Mouse (Mus musculus): ENCODE measurements around the gene Erlec1.

Gene Erlec1

DNA sequence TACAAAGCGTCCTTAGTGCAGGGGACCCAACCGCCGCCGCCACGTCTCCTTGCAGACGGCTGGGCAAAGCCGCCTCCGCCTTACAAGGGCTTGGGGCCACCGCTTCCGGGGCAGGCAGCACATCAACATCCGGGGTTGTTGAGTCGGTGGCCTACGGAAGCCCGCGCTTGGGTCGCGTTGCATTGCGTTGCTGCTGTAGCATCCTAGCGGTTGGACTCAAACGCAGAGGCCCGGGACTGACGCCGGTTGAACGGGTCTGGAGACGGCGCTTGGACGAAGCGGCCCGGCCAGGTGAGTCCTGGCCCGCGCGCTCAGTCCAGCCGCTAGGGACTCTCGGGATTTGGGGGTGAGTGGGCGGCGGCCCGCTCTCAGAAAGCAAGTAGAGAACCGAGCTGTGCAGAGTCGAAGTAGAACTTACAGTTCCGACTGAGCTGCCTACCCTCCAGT is at the start of gene Erlec1:
TSS of gene Erlec1 (minus strand) at position 57 of the 447 bp plus-strand sequence.
- in situ Hi-C loops (cut with MboI): no loop called here

DNA sequence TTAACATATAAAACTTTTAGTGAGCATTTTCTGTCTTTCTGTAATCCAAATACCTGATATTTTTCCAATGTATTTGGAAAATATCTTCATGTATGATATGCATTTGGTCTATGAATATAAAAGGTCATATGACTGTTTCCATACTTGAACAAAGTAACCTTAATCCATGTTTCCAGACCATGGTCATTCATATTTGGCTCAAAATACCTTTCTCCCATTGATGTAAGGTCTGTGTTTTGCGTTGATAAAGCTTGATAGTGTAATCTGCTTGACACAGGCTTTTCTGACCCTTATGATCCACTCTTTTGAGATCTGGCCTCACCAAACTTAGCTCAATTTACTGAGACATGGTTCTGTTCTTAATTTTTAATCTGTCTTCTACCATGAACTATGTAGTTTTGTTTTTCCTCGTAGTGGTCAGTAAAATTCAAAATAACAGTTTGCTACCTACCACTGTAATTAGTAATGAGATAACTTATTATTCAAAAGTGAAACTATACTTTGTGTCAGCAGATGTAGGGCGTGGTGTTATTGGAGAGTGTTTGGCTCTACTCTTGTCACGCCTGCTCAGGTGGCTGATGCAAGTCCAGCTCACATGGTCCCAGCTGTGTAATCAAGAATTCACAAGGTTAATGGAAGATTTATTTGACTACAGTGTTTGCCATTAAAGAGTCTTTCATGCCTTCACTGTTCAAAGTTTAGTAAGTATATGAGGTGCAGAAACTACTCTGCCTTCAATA is 47.2 kb upstream of the Erlec1 start:
- in situ Hi-C loops (cut with MboI): no loop called here

DNA sequence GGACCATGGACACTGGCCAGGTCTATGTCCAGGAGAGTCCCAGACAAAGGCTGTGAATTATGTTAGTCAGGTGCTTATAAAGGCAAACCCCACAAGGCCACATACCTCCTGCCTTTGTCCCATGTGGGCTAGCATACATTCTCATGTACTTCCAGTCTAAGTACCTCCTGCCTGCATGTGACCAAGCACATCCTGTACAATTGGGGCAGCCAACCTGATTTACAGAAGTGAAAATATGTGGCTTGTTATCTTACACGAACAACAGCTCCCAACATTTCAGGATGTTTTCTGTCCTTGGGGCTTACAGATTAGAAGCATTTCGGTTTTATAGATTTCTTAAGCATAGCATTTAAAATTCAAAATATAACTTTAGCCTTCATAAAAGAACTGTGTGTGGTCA is 45.9 kb upstream of the Erlec1 start:
- in situ Hi-C loops (cut with MboI): no loop called here

DNA sequence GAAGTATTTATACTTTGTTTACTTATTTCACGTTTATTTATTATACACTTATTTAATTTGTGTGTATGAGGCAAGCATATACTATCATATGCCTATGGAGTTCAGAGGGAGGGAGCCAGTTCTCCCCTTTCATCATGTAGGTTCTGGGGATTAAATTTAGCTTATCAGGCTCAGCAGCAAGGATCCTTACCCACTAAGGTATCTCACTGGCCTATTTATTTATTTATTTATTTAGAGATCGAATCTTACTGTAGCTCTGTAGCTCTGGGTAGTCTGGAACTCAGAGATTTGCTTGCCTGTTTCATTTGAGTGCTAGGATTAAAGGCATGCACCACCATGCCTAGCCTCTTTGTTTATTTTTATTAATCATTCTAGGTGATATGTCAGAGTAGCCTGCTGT is 44.6 kb upstream of the Erlec1 start:
- in situ Hi-C loops (cut with MboI): no loop called here

DNA sequence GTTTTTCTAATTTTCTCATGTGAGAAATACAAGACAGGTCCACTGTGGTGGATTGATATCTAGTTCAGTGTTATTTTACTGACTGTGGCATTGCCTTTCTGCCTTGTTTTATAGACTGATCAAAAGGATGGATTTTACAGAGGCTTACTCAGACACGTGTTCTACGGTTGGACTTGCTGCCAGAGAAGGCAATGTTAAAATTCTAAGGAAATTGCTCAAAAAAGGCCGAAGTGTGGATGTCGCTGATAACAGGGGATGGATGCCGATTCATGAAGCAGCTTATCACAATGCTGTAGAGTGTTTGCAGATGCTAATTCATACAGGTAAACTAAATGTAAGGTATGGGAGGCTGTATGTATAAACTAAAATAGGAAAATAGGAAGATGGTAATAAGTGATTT is 44.1 kb upstream of the Erlec1 start:
- in situ Hi-C loops (cut with MboI): no loop called here

DNA sequence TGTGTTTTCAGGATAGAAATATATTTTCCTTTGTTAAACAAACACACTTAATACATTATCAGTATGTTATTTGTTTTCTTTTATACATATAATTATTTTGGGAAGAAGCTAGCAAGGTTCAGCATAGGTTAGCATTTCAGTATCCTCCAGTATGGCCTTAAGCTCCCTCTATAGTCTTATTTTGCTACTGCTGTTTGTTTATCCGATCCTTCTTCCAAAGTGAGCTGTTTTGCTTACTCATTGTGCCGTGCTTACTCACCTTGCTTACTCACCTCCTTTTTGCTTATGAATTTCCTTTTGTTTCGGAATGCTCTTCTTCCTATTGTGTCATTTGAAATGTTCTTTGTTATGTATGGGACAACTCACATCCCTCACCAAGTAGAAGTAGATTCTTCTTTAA is 42.5 kb upstream of the Erlec1 start:
- in situ Hi-C loops (cut with MboI): no loop called here

DNA sequence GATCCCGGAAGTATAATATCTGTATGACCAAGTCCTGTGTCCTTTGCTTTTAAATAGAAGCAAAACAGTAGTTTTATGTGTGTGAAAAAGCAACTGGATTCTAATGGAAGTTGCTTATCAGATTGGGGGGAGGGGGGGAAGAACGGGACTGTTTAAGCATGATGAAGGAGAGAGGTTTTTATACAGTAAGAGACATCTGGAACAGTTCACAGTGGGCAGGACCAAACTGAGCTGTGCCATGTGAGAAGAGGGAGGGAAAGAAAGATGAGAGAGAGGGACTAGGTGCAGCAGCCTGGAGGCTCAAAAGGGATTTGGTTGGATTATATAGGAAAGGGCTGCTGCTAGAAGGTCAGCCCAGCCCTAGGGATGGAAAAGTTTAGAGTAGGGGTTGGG is 32.5 kb upstream of the Erlec1 start:
- in situ Hi-C loops (cut with MboI): no loop called here

DNA sequence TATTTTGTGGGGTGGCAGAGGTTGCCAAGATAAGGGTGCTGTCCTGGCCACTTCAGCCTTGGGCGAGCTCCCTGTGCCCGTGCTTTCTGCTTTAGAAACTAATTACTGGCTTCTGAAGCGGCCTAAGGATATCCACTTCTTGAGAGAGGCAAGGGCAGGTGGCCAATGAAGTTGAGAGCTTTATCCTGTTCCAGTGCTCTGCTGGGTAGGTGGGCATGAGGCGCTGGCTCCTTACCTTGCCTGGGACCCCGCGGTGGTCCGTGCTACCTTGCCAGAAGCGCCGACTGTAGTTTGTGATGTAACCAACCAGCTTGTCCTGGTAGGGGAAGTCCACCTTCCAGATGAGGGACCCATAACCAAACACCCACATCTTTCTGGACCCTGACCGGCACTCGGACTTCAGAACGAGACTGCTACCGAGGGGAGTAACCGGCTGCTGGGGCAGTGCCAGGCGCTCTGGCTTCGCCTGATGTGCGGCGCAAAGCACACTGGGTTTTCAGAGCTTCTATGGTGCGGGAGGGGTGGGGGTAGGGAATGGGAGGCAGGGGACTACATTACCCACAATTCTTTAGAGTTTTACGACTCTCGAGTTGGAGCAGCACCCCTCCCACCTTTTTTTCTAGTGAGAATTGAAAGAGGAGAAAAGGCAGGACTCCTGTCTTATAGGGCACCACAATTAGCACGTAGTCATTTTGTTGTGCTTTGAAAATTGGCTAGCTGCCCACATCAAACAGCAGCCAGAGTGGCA is 31.9 kb upstream of the Erlec1 start, which contains the start of gene Chac2:
TSS of gene Chac2 (minus strand) at position 474 of the 748 bp plus-strand sequence.
- in situ Hi-C loops (cut with MboI): no loop called here

DNA sequence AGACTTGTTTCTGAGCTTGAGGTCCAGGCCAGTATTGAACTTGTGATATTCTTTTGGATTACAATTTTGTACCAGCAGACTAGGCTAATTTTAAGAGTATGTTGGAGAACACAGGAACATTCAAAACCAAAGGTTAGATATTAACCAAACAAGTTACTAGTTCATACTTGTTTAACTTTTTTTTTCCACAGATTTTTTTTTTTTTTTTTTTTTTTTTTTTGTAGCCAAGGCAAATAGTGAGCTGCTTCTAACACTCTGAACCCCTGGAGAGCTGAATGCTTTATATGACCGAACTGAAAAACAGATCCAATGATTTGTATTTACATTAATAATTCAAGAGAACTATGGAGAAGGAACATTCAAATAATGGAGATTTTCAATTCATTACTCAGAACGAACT is 31.1 kb upstream of the Erlec1 start:
- in situ Hi-C loops (cut with MboI): no loop called here

DNA sequence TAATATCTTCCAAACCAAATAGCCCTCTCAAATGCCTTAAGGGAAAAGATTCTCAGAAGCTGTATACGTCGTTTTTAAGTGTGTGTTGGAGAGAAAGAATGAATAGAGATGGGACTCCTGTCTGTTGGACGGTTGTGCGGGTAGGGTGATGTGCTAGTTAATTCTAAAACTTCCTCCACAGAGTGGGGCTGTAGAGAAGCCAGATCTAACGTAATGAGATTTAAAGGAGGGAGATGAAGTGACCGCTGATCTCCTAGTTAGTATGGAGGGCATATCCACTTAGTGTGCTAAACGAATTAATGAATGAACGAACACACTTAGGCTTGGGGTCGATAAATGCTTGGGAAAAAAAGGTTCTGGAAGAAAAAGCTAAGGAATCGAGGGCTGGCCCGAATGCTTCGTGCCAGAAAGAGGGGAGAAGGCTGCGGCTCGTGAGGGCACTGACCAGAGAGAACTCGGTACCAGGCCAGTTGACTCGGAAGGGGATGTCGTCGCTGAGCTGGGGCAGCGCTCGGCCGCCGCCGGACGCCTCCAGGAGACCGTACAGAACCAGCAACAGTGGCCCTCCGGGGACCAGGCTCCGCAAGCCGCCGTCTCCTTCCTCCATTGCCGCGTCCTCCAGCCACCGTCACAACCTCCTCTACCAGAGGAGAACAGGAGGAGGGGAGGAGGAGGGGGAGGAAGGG is 523 bp downstream of the Erlec1 start:
- in situ Hi-C loops (cut with MboI): no loop called here

DNA sequence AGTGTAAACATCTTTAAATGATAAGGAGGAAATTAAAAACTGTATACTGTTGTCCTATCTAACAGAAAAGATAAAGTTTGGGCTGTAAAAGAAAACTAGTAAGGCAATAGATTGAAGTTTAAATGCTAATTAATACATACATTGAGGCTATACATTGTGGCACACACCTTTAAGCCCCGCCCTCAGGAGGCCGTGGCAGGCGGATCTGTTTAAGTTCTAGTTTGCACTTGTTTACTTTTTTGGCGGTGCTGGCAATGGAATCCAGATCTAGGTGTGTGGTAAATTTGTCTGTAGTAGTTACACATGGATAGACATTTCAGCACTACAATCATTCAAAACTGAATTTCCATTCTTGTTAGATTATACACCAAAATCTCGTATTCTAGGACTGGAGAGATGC is 1.3 kb downstream of the Erlec1 start:
- in situ Hi-C loops (cut with MboI): no loop called here

DNA sequence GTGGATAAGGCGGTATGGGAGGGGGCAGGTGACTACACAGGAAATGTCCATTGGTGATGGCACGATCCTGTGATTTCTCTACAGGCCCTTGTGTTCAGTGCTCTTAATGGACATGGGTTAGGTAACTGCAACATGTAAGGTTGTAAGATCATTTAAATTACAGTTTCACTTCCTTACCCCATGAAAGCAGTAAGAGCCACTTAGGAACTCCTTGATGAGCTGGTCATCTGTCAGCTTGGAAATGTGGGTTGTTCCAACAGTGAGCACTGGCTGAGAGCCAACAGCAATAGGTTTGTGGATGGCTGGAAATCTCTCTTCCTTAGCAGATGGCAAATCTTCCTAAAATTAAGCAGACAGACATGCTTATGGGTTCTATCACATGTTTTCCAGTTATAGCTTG is 10.6 kb downstream of the Erlec1 start:
- in situ Hi-C loops (cut with MboI): no loop called here

DNA sequence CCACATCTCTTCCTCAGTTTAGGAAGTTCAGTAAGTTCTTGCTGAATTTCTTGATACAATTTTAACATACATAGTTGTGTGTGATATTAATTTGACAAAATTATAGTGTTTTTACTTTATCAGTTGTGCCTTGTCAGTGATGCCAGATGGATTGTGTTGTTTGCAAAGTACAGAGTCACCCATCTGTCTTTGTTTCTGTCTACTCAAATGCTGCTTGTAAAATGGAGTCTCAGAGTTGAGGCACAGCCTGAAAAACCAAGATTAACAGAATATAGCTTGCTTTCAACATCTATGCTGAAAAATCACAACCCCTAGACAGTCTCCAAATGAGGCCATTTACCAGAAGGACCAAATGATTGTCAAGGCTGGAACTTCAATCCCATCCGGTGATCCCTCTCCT is 25.6 kb downstream of the Erlec1 start:
- in situ Hi-C loops (cut with MboI): no loop called here

DNA sequence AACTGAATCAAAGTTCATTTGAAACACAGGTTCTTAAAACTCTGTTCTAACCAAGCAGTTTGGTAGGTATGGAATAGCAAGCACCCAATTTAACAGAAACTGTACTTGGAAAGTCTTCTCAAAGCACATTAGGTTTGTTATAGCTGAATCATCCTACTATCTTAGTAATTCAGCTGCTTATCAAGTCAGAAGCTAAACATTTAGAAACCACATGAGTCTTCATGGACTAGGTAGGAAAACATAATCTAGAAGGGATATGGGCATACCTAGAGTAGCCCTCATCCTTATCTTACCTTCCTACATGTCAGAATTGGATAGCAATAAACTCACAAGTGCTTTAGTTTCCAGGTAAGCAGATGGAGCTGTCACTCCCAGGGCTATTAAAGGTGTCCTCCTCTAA is 26.1 kb downstream of the Erlec1 start:
- in situ Hi-C loops (cut with MboI): no loop called here

DNA sequence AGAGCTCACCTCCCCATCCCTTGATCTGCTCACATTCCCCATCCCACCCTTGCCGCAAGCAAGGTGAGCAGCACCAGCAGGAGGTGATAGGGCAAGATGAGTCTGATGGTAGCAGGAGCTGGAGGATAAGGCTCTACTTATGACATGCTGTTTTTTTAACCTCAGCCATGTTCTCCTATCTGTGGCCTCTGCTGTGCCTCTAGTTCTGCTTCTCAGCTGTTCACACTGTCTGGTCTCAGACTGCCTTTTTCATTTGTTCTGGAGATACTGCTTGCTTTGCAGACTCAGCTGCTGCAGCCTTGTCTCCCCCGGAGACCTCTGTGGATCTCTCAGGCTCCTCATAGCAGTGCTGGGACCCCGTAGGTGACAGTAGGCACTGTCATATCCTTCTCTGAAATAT is 30.9 kb downstream of the Erlec1 start:
- in situ Hi-C loops (cut with MboI): no loop called here

DNA sequence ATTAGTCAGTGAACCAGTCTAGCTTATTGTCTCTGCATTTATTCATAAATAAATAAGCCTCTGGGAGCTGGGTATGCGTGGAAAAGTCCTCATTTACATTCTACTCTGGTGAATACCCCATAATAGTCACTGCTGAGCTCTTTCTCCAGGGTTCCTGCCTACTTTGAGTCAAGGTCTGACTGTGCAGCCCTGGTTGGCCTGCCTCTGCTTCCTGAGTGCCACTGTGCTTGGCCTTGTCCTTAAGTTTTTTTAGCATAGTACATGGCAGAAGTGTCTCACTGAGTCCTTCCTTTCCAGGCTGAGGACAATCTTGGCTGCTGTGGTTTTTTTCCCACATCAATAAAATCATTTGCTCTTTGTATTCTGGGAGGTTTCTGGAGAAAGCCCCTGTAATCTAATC is 33.5 kb downstream of the Erlec1 start:
- in situ Hi-C loops (cut with MboI): no loop called here

DNA sequence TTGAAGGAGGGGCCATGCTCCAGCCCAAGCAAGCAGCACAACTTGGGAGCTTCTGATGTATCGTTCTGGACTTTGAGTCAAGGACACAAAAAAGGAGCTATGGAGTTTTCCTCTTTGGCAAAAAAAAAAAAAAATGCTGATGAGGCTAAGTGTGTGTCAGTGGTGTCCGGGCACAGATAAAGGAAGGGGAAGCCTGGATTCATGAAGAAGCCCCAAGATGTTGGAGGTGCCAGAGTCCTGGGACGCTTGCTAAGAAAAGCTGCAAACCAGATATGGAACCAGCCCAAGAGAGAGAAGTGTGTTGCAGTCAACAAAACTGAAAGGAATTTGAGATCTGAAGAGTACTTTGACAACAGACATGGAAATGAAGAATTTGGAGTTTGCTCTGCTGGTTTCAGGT is 41.8 kb downstream of the Erlec1 start:
- in situ Hi-C loops (cut with MboI): no loop called here

DNA sequence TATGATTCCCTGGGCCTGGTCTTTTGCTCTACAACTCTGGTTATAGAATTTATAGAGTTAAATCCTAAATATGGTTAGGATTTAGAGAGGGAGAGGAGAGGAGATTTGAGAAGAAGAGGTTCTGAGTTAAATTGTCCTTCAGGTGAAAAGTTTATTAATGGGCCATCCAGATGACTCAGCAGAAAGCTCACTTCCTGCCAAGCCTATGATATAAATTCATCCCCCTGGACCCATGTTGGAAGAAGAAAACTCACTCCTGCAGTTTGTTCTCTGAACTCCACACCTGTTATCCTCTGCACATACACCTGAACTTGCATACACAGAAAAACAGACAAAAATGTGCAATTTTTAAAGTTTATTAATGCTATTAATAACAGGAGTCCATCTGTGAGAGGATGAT is 54.8 kb downstream of the Erlec1 start:
- in situ Hi-C loops (cut with MboI): no loop called here

DNA sequence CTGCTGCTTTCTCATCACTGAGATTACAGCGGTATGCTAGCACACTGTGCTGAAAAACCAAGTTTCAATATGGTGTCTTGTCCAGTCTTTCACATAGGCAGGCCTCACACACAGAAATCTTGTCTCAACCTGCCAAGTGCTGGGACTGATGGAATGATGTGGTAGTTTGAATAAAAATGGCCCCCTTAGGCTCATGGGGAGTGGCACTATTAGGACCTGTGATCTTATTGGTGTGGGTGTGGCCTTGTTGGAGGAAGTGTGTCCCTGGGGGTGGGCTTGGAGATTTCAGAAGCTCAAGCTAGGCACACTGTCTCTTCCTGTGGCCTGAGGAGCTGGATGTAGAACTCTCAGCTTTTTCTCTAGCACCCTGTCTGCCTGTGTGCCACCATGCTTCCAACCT is 57.9 kb downstream of the Erlec1 start:
- in situ Hi-C loops (cut with MboI): no loop called here

DNA sequence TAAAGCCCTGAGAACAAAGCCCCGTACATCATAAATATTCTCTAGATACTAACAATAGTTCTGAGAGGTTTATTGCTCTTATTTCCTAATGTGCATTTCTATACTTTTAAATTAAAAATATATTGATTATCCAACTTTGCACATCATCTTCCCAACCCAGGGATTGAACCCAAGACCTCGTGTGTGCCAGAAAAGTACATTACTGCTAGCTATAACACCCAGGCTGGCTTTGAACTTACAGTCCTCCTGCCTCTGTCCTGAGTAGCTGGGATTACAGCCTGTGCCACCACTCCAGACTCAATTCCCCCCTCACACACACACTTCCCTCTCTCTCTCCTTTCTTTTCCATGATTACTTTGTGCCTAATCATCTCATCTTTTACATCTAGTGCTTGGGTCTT is 66.0 kb downstream of the Erlec1 start:
- in situ Hi-C loops (cut with MboI): no loop called here

DNA sequence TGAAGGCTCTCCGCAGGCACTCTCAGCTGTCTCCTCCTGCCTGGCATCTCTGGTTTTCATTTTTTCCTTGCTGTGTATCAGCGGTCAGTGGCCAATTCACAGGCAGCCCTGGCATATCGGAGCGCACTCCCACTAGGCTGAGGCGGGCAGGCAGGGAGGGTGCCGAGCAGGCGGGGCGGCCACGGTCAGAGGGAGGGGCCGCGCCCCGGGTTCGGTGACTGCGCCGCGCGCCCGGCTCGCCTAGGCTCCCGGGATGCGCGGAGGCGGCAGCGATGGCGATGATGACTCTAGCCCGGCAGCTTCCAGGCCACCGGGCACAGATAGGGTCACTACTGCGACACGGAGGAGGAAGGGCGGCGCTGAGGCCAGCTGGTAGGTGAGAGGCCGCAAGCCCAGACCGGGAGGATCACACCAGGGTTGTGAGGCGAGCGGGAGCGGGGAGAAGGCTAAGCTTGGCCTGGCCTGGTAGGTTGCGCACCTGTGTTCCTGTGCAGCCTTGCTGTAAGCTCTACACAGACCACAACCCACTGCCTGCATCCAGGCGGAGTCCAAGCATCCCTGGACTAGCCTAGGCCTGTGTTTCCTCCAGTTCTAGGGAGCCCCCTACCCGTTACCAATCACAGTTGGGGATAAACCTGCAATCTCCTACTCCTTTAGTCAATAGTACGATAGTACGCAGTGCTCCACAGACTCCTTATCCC is 68.8 kb downstream of the Erlec1 start, which contains the start of the genes Gpr75 and Asb3:
TSS of gene Gpr75 (plus strand) at position 188 of the 701 bp plus-strand sequence.
TSS of gene Asb3 (plus strand) at position 246 of the 701 bp plus-strand sequence.
- in situ Hi-C loops (cut with MboI): no loop called here
